10 mouse cellular contexts compared by ENCODE assay signal in genomic region chr5:120269416-120269860, GRCm38 (mm10).
A peak's percentile ranks its signal among the peaks of the same experiment; 100 is the strongest.
DNase-seq lines count a peak whose midpoint lies in the region; ATAC-seq and TF ChIP-seq lines count a peak whose summit lies in the region.
"Had no signal": no experiment of that assay in that cellular context is flagged by ENCODE, and none has a peak within 500 bp of the region (broad histone marks: within the 10 kb centered on the region; RNA-seq: fewer than 3 reads in every experiment).

No protein-coding gene starts in this region.

- H3K27ac ChIP-seq in lung, embryonic 14.5 days (ENCODE audit: low read depth): no peak overlapping the region
- H3K27ac ChIP-seq in hindbrain, postnatal 0 days: peak overlapping the region; percentile 81
- peak overlapping the region; percentile 81 for H3K27ac ChIP-seq in neural tube, embryonic 14.5 days (ENCODE audit: low read depth, low read length)
- H3K27ac ChIP-seq: liver, embryonic 15.5 days had no signal

- WGBS in lung, embryonic 14.5 days: 3% methylated on average over 22 of the region's 22 CpGs
- 4% methylated on average over 22 of the region's 22 CpGs for WGBS in hindbrain, postnatal 0 days
- WGBS in neural tube, embryonic 14.5 days: 6% methylated on average over 22 of the region's 22 CpGs

- H3K36me3 ChIP-seq in lung, embryonic 14.5 days (ENCODE audit: insufficient read depth): no peaks in the 10 kb centered on the region
- no peaks in the 10 kb centered on the region for H3K36me3 ChIP-seq in hindbrain, postnatal 0 days (ENCODE audit: insufficient read depth, low read length)
- no peaks in the 10 kb centered on the region for H3K36me3 ChIP-seq in neural tube, embryonic 14.5 days (ENCODE audit: control insufficient read depth, insufficient read depth, low read length)
- H3K36me3 ChIP-seq: liver, embryonic 15.5 days had no signal

- DNase-seq in cerebellum, postnatal 25 days: peak; percentile 28 to 46
- DNase-seq in cerebellum, adult 8-10 months: no peak
- peak; percentile 44 for DNase-seq in lung, embryonic 14.5 days
- DNase-seq in lung, adult 18-20 months: no peak
- DNase-seq in hindbrain, postnatal 0 days (ENCODE audit: low spot score): peak; percentile 73
- DNase-seq in urinary bladder, postnatal 10 days (ENCODE audit: low spot score): no peak
- no peak for DNase-seq in testis, postnatal 14 days (ENCODE audit: low spot score)
- DNase-seq: spleen, adult 18-20 months had no signal

- H3K9ac ChIP-seq in lung, embryonic 14.5 days: peak overlapping the region; percentile 26
- peak overlapping the region; percentile 24 for H3K9ac ChIP-seq in hindbrain, postnatal 0 days (replicated peaks; ENCODE audit: low read length)
- 0 out of 2 replicates have a peak overlapping the region, but pooled peaks have one; percentile 26 for H3K9ac ChIP-seq in neural tube, embryonic 14.5 days (replicated peaks; ENCODE audit: low read depth, low read length)
- H3K9ac ChIP-seq: liver, embryonic 15.5 days had no signal

- no peak for ATAC-seq in lung, embryonic 14.5 days (ENCODE audit: insufficient read depth)
- peak; percentile 65 for ATAC-seq in hindbrain, postnatal 0 days
- ATAC-seq in neural tube, embryonic 14.5 days (ENCODE audit: low read depth): peak; percentile 57; the same call in 1 of the 2 replicates

- no peak overlapping the region for H3K4me3 ChIP-seq in lung, embryonic 14.5 days (ENCODE audit: low read depth, low read length)
- no peak overlapping the region for H3K4me3 ChIP-seq in hindbrain, postnatal 0 days (ENCODE audit: low read length)
- H3K4me3 ChIP-seq in neural tube, embryonic 14.5 days (ENCODE audit: low read depth, low read length): no peak overlapping the region
- H3K4me3 ChIP-seq: liver, embryonic 15.5 days had no signal

- TF ChIP-seq CTCF in lung, embryonic 14.5 days (IDR thresholded peaks at IDR 0.05; ENCODE audit: low read depth): no peak
- TF ChIP-seq CTCF in hindbrain, postnatal 0 days (IDR thresholded peaks at IDR 0.05; ENCODE audit: low read depth): no peak

- peak overlapping the region; percentile 45 for H3K4me2 ChIP-seq in lung, embryonic 14.5 days
- peak overlapping the region; percentile 28; the same call in 1 of the 2 replicates for H3K4me2 ChIP-seq in hindbrain, postnatal 0 days (ENCODE audit: low read depth, low read length)
- no peak overlapping the region for H3K4me2 ChIP-seq in neural tube, embryonic 14.5 days (ENCODE audit: low read depth, low read length)
- H3K4me2 ChIP-seq: liver, embryonic 15.5 days had no signal

- peaks cover 6% of the 10 kb centered on the region for H3K27me3 ChIP-seq in lung, embryonic 14.5 days (ENCODE audit: insufficient read depth, low read length)
- no peaks in the 10 kb centered on the region for H3K27me3 ChIP-seq in hindbrain, postnatal 0 days (ENCODE audit: insufficient read depth, low read length)
- no peaks in the 10 kb centered on the region for H3K27me3 ChIP-seq in neural tube, embryonic 14.5 days (ENCODE audit: control insufficient read depth, insufficient read depth, low read length)

- H3K9me3 ChIP-seq in lung, embryonic 14.5 days (ENCODE audit: low read depth, low read length): no peaks in the 10 kb centered on the region
- no peaks in the 10 kb centered on the region for H3K9me3 ChIP-seq in hindbrain, postnatal 0 days (ENCODE audit: low read length)
- H3K9me3 ChIP-seq in neural tube, embryonic 14.5 days (ENCODE audit: control insufficient read depth, low read length): no peaks in the 10 kb centered on the region
- H3K9me3 ChIP-seq: liver, embryonic 15.5 days had no signal

- no peaks in the 10 kb centered on the region for H3K4me1 ChIP-seq in lung, embryonic 14.5 days (ENCODE audit: insufficient read depth)
- H3K4me1 ChIP-seq in hindbrain, postnatal 0 days (ENCODE audit: insufficient read depth, low read length): peaks cover 16% of the 10 kb centered on the region
- H3K4me1 ChIP-seq in neural tube, embryonic 14.5 days (ENCODE audit: control insufficient read depth, insufficient read depth, low read length): peaks cover 22% of the 10 kb centered on the region
- H3K4me1 ChIP-seq: liver, embryonic 15.5 days had no signal

Comparison
In these comparisons a context has a peak if more than half of its experiments do, and no peak if none do; other contexts are left out.
1. DNase-seq: peak in cerebellum, postnatal 25 days (2 of 2), lung, embryonic 14.5 days (single experiment) and hindbrain, postnatal 0 days (single experiment); none in cerebellum, adult 8-10 months (single experiment), lung, adult 18-20 months (0 of 2), urinary bladder, postnatal 10 days (single experiment) and testis, postnatal 14 days (single experiment).
2. Peak in every context shown above with its lines, with median percentiles within 50 percentile points of each other: H3K9ac ChIP-seq.